Mouse (Mus musculus) bone marrow macrophage, adult 2 months (primary cell): ENCODE data around the gene Stat2. TPM values are rescaled to one million over a fixed set of nuclear protein-coding genes. Genes with fewer than 3 reads are reported as not detected.

Experiments
- H3K27ac ChIP-seq: 2 replicates; pipeline ENCODE4 v1.5.1; 2012; ENCODE audit warnings: low read depth, low read length; ENCODE audit not compliant: insufficient read depth
- H3K4me1 ChIP-seq: 2 replicates; pipeline ENCODE4 v1.6.1; 2012; ENCODE audit warnings: low read length; ENCODE audit not compliant: control insufficient read depth, insufficient read depth
- H3K4me3 ChIP-seq: 2 replicates; pipeline ENCODE4 v1.5.1; 2012; ENCODE audit warnings: mild to moderate bottlenecking, low read length, moderate library complexity; ENCODE audit not compliant: insufficient read depth
- CTCF ChIP-seq: IDR thresholded peaks from 2 replicates; pipeline ENCODE4 v1.5.1; 2012; ENCODE audit warnings: low read depth, mild to moderate bottlenecking, low read length, moderate library complexity
- POLR2A ChIP-seq: IDR thresholded peaks from 2 replicates; pipeline ENCODE4 v1.6.1; 2012; ENCODE audit warnings: mild to moderate bottlenecking, low read depth, low read length, borderline replicate concordance
- polyA plus RNA-seq: library from polyadenylated mRNA; stranded (reverse); fragments of >200 nt; gene quantifications from 2 replicates; pipeline ENCODE4 v1.2.4, GENCODE M21; 2012; ENCODE audit not compliant: missing spikeins, insufficient read depth, insufficient read length

The Stat2 gene
- polyA plus RNA-seq, 1 experiment, result 89.6 TPM

DNA sequence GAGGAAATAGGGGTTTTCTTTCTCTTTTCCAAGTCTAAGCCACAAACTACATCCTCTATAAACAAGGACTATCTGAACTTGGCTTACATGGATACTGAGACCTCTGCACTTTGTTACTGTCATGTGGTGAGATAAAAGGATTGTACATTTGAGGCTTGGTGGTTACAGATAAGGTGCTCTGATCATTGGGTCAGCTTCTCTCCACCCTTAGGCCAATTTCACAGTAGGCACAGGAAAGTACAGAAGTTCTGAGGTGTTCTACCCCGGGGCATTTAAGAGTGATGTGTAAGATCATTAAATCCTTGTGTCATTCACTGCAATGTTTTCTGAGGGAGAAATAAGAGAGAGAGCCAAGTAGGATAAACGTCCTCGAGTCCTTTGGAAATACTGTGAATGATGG is 66.2 kb downstream of the Stat2 start:
- H3K4me1 ChIP-seq, result peaks cover 17% of the 10 kb centered on the region
- H3K4me3 ChIP-seq, result peak overlapping the region; percentile 60; the same call in 1 of the 2 replicates
- H3K27ac ChIP-seq, result peak overlapping the region; percentile 69
- TF ChIP-seq POLR2A, result no peak
- TF ChIP-seq CTCF, result no peak

DNA sequence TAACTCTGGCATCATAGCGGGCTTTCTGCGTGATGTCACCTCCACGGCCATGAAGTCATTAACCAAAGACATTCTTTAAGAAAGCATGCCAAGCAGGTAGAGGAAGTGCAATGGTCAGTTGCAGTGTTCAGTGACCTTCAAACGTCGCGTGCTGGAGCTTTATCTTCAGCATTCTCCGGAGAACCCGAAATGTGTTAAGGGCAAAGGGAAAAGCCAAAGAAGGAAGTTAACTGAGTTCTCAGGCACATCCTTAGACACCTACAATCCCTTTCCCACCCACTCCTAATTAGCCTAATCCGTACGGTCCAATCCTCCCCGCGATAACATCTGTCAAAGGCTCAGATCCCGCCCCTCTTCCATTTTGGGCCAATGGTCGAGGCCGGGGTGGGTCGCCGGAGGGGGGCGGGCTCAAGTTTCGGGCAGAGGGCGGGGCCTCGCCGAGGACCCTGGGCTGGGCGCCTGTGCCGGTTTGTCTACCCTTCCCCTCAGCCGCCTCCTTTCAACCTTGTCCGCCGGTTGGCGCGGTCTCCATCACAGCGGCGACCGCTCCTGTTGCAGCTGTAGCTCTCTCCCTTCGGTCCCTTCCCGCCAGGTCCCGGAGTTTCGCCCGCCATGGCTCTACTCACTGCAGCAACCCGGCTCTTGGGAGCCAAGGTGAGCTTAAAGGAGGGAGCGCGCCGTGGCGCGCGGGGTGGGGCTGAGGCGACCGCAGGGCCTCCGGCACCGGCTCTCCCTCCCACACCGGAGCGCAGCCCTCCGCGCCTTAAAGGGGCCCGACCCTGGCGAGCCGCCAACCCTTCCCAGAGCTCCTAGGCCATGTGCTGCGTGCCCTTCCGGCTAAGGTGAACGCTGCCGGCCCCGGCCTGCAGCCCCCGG is 67.2 kb downstream of the Stat2 start, which contains the start of gene Cs:
Gene Cs, plus strand, starts transcription at position 429 of the 876 bp plus-strand sequence.
- Histone ChIP-seq H3K4me1 (peaks cover 17% of the 10 kb centered on the region), H3K4me3 (peak within 1 kb of the TSS; percentile 91), H3K27ac (peak within 1 kb of the TSS; percentile 82)
- TF ChIP-seq POLR2A (no peak), CTCF (no peak)

DNA sequence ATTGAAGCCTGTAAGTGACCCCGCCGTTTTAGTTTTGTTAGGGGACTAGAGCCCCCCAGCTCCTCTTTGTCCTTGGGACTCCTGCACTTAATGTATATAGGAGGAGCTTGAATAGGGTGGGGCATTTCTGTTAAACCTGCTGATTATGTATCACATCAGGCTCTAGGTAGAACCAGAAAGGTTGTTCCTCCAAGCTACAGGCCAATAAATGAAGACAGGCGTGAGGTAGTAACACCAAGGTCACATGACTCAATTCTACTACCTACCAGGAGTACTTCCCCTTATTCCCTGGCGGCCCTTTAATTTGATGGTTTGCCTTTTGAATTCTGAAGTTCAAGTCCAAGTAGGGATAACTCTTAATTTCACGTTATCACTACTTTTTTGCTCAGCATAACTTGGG is 68.1 kb downstream of the Stat2 start:
- Histone ChIP-seq H3K27ac (peak overlapping the region; percentile 82), H3K4me1 (peaks cover 23% of the 10 kb centered on the region), H3K4me3 (peak overlapping the region; percentile 91)
- TF ChIP-seq POLR2A (no peak), CTCF (no peak)

DNA sequence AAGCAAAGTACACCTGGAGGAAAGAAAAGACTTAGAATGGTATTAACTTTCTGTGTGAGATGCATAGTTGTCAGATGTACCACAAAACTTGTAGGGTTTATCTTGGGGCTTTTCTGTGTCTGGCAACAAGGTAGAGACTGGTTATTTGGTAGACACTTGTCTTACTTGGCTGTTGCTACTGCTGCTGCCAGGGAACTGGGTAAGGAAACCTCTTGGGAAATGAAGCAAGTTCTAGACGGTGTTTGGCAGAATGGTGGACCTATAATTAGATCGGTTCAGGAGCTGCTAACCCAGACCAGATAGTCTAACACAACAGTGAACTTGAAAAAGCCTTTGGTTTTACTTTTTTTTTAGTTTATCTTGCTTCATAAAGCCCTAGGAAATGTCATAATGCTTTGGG is 68.6 kb downstream of the Stat2 start:
- no peak overlapping the region for H3K27ac ChIP-seq
- H3K4me3 ChIP-seq, result peak overlapping the region; percentile 91; the same call in 1 of the 2 replicates
- TF ChIP-seq POLR2A (no peak), CTCF (no peak)
- peaks cover 28% of the 10 kb centered on the region for H3K4me1 ChIP-seq

DNA sequence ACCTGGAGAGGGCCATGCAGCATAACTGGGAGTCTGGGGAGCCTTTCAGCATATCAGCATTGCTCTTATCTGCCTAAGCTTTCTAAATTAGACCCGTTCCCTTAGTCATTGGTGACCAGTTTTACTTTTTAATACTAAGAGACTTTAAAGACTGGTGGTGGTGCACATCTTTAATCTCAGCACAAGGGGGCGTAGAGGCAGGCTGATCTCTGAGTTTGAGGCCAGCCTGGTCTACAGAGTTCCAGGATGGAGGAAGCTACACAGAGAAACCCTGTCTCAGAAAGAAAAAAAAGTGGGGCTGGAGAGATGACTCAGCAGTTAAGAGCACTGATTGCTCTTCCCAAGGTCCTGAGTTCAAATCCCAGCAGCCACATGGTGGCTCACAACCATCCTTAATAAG is 69.9 kb downstream of the Stat2 start:
- Histone ChIP-seq H3K4me3 (no peak overlapping the region), H3K27ac (no peak overlapping the region), H3K4me1 (peaks cover 31% of the 10 kb centered on the region)
- TF ChIP-seq POLR2A (no peak), CTCF (no peak)

Other genes starting within 250 kb of the Stat2 start
- 540 and 609 TPM in 2 replicates for gene Naca, start 235.0 kb upstream of the Stat2 start, polyA plus RNA-seq
- gene Ptges3, start 211.6 kb upstream of the Stat2 start, polyA plus RNA-seq, result 152 and 160 TPM in 2 replicates
- 483 and 528 TPM in 2 replicates for gene Atp5b, start 187.3 kb upstream of the Stat2 start, polyA plus RNA-seq
- 49.0 and 52.9 TPM in 2 replicates for gene Baz2a, start 179.0 kb upstream of the Stat2 start, polyA plus RNA-seq
- gene Rbms2, start 90.3 kb upstream of the Stat2 start, polyA plus RNA-seq, result 39.4 and 39.8 TPM in 2 replicates
- gene Gls2, start 76.1 kb upstream of the Stat2 start, polyA plus RNA-seq, result not detected in 2 replicates
- gene Spryd4, start 58.8 kb upstream of the Stat2 start, polyA plus RNA-seq, result 5.3 and 6.1 TPM in 2 replicates
- gene Mip, start 44.7 kb upstream of the Stat2 start, polyA plus RNA-seq, result not detected in 2 replicates
- 6.4 and 10.7 TPM in 2 replicates for gene Timeless, start 38.5 kb upstream of the Stat2 start, polyA plus RNA-seq
- not detected in 2 replicates for gene Apon, start 16.5 kb upstream of the Stat2 start, polyA plus RNA-seq
- gene Apof, start 1.9 kb upstream of the Stat2 start, polyA plus RNA-seq, result not detected in 2 replicates
- gene Il23a, start 28.2 kb downstream of the Stat2 start, polyA plus RNA-seq, result not detected in 2 replicates
- gene Pan2, start 32.8 kb downstream of the Stat2 start, polyA plus RNA-seq, result 14.3 and 15.2 TPM in 2 replicates
- 78.6 and 82.6 TPM in 2 replicates for gene Cnpy2, start 51.9 kb downstream of the Stat2 start, polyA plus RNA-seq
- 98.1 and 109 TPM in 2 replicates for gene Cs, start 67.2 kb downstream of the Stat2 start, polyA plus RNA-seq
- 40.6 and 46.1 TPM in 2 replicates for gene Coq10a, start 98.4 kb downstream of the Stat2 start, polyA plus RNA-seq
- gene Ankrd52, start 106.6 kb downstream of the Stat2 start, polyA plus RNA-seq, result 33.1 and 34.8 TPM in 2 replicates
- not detected in 2 replicates for gene Slc39a5, start 130.7 kb downstream of the Stat2 start, polyA plus RNA-seq
- 47.2 and 62.7 TPM in 2 replicates for gene Nabp2, start 140.9 kb downstream of the Stat2 start, polyA plus RNA-seq
- 42.6 and 47.6 TPM in 2 replicates for gene Rnf41, start 141.1 kb downstream of the Stat2 start, polyA plus RNA-seq
- 101 and 105 TPM in 2 replicates for gene Smarcc2, start 188.7 kb downstream of the Stat2 start, polyA plus RNA-seq
- 1,186 and 1,257 TPM in 2 replicates for gene Myl6, start 223.6 kb downstream of the Stat2 start, polyA plus RNA-seq
- gene Myl6b, start 228.1 kb downstream of the Stat2 start, polyA plus RNA-seq, result 2.5 and 3.9 TPM in 2 replicates